Mouse (Mus musculus) fat pad, adult 2 months (tissue): ENCODE data around the gene Dio1.

Experiments used
- DNase-seq: peaks from one replicate; pipeline ENCODE4 v3.0.0-alpha.2; 2011; ENCODE audit warnings: low read depth, low spot score; ENCODE audit errors: extremely low read depth

Gene Dio1

DNA sequence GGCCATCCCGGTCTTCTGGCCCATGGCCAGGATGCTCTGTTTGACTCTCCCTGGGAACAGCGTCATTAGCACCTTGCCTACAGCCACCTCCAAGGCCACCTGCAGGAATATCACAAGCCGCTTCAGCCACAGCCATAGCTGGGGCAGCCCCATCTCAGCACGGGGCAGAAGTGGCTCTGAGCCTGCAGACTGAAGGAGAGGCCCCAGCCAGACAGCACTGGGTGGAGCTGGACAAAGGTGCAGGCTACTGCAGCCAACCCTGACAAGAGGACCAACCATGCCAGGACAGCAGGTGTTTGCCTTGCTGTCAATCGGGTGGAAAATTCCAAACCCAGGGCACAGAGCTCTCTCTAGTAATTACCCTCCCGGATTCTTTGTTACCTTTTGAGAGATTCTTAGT is at the start of gene Dio1:
Gene Dio1, minus strand, starts transcription at position 204 of the 400 bp plus-strand sequence.
- no peak for DNase-seq

DNA sequence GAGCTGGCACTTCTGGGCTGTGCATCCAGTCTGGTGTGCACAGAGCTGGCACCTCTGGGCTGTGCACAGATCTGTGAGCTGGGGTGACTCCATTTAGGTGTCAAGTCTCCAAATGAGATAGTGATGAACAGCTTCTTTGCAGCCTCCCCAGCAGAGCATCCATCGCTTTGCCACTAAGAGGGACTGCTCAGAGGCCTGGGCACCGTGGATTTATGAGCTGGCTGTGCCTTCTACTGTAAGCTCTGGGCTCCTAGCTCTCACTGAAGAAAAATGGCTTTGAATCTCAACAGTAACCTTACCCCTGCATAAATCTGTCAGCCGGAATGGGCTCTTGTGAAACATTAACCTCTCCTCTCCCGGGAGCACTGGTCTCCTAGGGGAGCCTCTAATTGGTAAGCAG is 47.6 kb upstream of the Dio1 start:
- no peak for DNase-seq

DNA sequence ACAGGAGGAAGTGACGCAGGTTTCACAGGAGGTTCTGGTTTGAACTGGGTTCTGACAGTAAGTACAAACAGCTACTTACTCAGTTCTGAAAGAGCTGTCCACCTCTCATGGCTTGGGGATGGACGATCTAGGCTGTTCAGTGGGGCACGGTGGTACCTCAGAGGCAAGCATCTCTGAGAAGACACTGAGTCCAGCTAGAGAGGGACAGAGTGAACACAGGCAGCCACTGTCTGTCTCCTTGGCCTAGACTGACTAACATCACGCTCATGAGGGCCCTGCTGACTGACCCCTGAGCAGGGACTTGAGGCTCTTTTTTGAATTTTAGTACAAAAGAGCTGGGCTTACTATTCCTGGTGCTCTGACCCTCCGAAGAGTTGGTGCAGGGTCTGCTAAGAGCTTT is 47.2 kb upstream of the Dio1 start:
- DNase-seq, result no peak

DNA sequence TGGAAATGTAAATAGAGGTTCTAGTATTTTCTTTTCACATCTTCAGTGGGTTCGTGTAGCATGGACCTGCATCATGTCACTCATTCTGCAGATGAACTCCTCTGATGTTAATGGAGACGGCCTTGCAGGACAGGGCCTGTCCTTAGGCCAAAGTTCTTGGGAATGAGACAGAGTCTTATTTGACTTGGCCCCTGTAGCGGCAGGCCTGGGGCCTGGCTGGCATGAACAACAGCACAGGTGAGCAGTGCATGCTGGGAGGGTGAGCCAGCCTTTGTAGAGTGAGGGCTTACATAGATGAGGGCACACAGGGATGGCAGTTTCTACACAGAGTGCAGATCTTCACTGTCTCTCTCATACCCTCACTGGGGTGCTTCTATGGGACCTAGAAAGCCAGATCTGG is 46.6 kb upstream of the Dio1 start:
- DNase-seq, result no peak

DNA sequence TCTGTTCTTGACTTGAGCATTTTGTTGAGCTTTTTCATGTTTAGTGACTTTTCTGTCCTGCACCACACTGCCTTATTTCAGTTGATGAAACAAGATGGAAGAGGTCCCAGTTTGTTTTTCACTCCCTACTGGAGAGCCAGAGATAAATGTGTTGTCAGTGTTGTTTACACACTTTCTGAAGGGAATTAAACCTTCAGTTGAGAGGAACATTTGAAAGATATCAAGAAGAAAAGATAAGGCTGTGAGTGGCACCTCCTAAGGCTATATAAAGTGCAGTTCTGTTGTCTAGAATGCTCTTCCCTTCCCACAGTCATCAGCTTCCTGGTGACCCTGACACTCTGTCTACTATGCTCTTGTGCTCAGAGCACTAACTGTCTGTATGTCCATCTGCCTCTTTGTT is 44.4 kb upstream of the Dio1 start:
- DNase-seq, result no peak

DNA sequence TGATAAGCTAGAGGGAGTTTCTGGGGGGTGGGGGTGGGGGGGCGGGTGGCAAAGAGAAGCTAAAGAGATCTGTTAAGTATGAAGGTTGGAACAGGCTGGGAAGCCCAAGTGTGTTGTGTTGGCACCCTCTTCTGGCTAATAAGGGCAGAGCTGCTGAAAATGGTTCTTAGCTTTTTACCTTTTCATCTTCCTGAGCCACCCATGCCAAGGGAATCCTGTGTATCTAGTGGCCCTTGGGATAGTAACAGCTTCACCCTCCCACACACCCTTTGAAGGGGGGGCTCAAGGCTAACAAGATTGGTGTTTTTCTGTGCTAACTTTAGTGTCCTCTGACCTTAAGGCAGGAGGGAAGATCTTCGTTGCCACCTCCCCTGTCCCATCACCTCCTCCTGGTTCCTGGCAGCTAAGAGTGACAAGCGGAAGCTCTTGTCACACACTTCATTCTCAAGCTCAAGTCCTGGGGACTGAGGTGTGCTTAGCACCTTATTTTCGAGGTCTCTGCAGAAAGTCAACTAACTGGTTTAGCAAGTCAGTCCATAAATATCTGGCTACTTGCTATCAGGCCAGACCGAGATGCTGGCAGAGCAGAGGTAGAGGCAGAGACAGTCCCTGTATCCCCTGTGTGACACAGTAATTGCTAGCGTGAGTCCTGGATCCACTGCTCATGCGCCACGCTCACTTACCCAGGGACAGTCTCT is 42.5 kb upstream of the Dio1 start:
- DNase-seq, result no peak

DNA sequence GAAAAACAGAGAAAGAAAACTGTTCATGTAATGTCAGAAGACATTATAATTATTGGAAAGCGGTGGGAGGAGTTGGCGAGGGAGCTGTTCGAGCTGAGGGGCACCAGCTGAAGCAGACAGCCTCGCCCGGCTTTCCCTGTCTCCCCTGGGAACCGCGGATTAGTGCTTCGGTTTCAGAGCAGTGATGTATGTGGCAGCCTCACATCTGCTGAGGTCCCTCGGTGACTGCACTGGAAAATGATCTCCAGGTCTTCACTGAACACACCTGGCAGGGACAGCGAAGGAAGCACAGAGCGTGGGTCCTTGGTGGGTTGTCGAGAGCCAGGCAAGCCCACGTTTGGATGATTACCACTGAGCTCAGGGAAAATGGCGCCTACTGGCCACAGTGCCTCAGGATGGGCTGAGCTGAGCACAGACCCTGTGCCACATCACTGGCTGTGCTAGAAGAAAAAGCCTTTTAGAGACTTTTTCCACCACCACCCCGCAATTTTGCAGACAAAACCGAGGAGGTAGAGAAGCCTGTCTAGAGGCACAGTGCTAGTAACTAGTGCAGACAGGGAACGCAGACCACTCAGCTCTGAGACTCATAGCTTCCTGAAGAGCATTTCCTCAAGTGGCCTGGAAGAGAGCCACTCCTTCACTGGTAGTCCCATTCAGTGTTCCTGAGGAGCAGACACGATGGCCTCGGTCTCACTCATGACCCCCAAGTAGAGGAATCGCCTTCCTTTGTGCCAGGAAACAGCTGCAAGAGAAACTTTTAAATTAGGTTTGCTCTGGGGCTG is 41.8 kb upstream of the Dio1 start:
- DNase-seq, result no peak

DNA sequence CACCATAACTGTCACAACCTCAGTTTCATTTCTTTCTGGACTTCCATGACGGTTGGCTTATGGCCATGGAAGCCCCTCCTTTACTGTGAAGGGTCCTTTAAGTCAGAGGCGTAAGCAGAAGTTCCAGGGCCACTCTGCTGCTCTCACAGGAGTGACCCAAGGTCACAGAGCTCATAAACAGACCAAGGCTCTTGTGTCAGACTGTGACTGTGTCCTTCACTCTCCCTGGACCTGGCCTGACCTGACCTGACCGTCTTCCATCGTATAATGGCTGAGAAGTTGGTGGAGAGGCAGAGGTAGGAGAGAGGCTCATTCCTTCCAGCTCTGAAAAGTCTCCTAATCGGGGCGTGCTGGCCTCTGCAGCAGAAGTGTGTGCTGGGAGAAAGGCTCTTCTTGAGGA is 40.3 kb upstream of the Dio1 start:
- no peak for DNase-seq

DNA sequence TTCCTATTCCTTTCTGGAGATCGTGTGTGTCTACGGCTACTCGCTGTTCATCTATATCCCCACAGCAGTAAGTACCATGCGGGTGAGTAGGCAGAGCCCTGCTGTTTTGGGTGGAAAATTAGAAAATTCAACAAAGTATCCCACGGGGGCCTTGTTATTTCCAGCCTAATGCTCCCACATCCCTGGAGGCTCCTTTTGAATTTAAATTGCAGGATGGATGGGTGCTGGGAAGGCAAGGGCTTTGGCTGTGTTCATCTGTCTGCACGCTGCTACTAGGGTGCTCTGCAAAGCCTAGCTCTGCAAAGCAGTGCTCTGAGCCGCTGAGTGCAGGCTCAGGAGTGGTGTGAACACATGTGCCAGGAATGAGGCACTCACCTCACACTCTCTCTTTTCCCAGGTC is 37.6 kb upstream of the Dio1 start:
- no peak for DNase-seq

DNA sequence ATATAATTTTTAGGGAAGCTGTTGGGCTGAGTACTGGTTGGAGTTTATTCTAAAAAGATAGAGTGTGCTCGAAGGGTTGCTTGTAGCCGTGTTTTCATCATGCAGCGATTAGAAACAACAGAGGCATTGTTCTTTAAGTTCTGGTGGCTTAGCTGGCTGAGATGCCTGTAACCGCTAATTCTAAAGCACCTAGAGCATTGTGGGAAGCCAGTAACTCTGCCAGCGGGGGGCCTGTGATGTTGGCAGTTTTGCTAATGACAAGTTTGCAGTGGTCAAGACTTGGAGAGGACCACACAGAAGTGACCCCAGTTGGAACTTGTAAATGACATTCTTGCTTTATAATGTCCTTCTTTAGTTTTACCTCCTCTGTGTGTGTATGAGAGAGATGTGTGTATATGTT is 34.4 kb upstream of the Dio1 start:
- no peak for DNase-seq

DNA sequence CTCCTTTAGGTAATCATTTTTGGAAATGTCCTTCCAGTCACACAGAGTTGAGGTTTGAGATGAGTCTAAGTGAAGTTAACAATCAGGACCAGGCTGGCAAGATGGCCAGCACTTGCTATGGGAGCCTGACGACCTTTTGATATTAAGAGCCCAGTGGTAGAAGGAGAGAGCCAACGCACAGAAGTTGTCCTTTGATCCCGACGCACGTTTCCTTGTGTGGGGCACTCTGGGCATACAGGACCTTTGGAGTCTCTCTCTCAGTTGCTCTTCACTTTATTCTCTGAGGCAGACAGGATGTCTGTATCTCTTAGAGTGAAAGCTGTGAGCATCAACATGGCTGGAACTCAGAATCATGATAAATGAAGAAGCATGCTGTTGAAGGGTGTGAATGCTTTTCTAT is 30.5 kb upstream of the Dio1 start:
- DNase-seq, result no peak

DNA sequence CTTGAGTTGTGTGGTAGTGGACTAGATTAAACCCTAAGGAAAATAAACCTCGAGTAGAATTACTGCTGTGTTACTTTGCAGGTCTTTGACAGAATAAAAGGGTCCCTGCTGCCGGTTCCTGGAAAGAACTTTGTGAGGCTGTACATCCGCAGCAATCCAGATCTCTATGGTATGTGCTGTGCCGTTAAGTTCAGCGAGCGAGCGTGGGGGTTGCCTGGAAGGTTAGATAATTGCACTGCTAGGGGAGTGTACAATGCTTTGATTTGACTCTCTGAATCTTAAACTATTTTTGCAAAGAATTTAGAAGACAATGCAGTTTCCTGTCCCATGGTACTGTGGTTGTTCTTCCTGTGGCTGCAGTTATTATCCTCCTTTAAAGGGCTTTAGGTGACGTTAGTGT is 29.4 kb upstream of the Dio1 start:
- DNase-seq, result no peak

DNA sequence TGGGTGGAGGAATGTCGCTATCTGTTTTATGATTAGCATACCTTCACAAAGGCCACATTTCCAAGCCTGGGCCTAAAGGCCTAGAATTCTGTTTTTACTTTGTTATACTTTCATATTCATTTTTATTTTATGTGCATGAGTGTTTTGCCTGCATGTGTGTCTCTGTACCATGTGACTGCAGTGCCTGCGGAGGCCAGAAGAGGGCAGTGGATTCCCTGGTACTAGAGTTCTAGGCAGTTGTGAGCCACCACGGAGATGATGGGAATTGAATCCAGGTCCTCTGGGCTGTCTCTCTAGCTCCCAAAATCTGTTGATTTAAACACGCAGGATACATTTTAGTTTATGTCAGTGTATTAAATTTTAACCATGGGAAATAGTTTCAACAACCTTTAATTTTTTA is 26.5 kb upstream of the Dio1 start:
- no peak for DNase-seq

DNA sequence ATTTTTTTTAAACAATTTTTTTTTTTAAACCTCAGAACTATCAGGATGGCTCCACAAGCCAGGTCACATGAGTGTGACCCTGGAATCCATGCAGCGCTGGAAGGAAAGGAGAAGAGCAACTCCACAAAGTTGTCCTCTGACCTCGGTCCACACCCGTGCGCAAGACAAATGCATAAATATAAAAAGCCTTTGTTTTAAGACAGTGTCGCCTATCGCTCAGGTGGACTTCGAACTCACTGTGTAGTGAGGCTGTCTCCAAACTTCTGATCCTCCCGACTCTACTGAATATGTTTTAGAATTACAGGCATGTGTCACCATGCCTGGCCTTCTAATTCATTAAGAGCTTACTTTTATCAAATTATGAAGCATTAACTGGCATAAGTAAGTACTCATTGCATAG is 21.6 kb upstream of the Dio1 start:
- no peak for DNase-seq

DNA sequence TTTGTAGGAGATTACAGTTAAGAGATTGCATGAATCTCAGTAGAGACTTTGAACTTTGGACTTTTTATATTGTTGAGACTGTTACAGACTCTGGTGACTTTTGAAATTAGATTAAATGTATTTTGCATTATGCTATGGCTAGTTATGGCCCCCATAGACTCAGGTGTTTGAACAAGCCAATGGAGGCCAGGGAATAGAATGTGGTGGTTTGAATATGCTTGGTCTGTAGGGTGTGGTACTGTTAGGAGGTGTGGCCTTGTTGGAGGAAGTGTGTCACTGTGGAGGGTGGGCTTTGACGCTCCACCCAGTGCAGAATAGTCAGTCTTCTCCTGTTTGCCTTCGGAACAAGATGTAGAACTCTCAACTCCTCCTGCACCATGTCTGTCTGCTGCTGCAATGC is 16.1 kb upstream of the Dio1 start:
- no peak for DNase-seq

DNA sequence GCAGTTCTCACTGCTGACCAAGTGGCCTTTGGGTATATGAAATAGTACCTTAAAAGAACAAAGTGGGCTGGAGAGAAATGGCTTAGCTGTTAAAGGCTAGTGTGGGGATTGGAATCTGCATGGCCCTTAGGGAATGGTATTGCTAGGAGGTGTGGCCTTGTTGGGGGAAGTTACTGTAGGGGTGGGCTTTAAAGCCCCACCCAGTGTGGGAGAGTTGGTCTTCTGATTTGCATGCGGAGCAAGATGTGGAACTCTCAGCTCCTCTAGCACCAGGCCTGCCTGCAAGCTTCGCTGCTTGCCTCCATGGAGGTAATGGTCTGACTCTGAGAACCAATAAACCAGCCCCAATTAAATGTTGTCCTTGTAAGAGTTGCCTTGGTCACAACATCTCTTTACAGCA is 14.1 kb upstream of the Dio1 start:
- DNase-seq, result no peak

DNA sequence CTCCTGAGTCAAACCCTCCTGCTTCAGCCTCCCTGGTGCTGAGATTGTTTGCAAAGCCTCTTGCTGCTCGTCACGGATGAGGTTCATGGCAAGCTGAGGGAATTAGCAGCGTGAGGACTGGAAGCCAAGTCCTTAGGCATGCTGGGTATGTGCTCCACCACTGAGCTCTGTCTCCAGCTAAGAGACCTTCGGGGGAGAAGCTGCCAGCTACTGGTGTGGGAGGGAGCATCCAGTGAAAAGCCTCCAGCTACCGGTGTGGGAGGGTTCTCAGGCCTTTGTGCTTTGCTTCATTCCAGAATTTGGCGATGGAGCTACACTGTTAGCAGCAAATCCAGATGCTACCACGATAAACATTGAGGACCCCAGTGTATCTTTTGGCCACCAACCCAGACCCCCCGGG is 11.7 kb upstream of the Dio1 start:
- no peak for DNase-seq

DNA sequence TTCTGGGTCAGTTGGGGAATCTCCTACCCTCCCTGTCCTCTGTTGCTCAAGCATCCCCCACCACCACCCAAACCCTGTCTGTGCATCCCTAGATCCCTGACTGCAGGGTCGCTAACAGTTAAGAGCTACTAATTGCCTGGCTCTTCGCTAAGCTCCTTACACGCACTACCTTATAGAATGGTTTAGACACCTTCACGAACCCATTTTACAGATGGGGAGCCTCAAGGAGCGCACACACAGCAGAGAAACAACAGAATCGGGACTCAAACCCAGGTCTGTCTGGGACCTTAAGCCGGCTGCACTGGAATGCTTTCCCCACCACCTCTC is 7.5 kb upstream of the Dio1 start:
- DNase-seq, result no peak

DNA sequence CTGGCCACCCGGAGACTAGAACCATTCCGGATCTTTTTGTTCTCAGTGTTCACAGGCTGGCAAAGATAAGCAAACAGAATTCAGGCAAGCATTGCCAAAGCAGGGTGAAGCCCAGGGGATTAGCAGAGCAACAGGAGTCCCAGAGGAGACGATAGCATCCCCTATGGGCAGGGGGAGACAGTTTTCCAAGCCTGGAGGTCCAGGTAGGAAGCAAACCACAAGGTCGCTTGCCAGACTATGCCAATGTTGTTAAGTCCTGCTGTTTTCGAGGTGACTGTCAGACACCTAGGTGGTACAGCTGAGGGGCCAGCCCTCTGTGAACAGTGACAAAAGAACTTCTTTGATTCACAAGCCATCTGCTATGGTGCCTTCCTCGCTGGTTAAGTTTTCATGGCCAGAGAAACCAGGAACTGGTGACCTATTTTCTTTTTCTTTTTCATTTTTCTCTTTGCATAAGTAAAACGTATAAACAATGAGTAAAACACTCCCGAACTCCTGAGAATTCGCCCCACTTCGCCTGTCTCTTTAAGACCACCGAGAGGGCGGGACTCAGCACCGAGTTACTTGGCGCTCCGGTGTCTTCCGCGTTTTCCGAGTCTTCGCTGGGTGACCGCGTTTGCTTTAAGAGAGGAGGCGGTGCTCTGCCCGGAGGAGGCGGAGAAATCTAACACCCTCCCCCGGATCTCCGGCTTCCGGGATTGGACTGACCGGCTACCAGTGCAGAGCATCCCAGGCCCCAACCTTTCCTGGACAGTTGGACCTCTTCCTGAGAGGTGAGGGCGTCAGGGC is 6.9 kb upstream of the Dio1 start, which contains the start of gene Yipf1:
Gene Yipf1, plus strand, starts transcription at position 674 of the 789 bp plus-strand sequence.
- no peak for DNase-seq

DNA sequence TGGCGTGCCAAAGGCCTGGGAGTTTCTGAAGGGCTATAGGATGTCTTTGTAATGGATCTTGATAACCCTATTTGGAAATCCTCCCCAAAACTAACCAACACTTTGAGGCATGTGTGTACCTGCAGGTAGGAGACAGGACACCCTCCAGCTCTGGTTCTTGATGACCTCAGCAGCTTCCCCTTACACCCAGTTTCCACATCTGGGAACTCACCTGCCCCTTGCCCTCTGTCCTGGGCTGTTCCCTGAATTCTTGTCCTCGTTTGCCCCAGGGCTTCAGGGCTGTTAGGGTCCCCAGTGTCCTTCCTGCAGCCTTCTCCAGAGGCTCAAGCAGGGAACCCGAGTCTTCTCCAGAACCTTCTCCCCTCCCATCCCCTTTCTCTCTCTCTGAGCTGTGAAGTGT is 3.4 kb downstream of the Dio1 start:
- no peak for DNase-seq

DNA sequence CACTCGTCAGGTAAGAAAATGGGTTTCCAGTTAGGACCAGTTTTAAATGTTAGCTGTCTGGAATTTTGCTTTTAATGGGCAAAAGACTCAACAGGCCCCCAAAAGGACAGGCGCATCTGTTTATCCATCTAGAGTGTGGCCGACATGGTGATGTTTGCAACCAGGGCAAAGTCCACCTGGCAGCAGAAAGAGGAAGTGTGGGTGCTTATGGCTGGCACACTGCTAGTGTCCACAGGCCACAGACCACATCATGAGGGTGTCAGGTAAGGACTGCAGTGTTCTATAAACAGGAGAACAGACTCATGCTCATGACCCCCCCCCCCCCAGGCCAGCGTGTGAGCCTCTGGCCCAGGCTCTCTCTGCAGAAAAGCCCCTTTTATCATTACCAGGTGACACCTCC is 4.1 kb downstream of the Dio1 start:
- DNase-seq, result no peak

DNA sequence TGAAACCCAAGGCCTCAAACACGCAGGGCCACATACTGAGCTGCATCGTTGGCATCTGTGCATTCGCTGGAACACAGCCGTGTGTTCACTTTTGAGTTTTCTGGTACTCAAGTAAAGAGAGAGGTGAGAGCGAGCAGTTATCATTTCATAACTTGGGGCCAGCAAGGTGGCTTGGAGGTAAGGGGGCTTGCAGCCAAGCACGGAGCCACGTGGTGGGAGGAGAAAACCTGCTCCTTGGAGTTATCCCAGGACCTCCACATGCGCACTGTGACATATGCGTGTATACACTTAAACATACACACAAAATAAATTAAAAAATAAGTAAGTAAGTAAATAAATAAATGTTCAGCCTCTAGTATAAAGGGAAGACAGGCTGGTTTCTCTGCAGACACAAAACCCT is 4.7 kb downstream of the Dio1 start:
- DNase-seq, result no peak
